Mouse (Mus musculus): Measurements from ENCODE around the gene Sptbn4.

Gene Sptbn4

DNA sequence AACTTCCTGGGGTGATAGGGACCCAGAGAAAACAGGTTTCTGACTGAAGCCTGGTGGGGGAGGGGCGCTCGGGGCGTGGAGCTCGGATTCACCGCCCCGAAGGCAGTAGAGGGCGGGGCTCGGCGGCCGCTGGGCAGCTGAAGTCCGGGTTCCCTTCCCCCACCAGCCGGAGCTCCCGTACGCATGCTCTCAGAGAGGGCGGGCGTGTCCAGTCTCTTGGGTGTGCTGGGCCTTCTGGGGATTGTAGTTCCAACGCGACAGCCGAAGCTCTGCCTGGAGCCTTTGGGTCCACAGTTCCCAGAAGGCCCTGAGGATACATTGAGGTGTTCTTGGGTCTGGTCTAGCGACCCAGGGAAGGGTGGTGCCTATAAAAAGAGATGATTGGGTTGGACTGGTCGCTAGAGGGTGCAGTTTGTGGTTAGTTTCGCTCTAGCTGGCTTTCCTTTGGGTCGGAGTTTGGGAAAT lies 27.0 kb upstream of the Sptbn4 start:
- DNase-seq (ENCODE audit: low read depth, low spot score) = peak; percentile 99

- no peak for DNase-seq (ENCODE audit: low read depth, low spot score)
Measured at GRCm38 (mm10) chr7:27473835-27474489, 26.5 kb upstream of the Sptbn4 start.

DNA sequence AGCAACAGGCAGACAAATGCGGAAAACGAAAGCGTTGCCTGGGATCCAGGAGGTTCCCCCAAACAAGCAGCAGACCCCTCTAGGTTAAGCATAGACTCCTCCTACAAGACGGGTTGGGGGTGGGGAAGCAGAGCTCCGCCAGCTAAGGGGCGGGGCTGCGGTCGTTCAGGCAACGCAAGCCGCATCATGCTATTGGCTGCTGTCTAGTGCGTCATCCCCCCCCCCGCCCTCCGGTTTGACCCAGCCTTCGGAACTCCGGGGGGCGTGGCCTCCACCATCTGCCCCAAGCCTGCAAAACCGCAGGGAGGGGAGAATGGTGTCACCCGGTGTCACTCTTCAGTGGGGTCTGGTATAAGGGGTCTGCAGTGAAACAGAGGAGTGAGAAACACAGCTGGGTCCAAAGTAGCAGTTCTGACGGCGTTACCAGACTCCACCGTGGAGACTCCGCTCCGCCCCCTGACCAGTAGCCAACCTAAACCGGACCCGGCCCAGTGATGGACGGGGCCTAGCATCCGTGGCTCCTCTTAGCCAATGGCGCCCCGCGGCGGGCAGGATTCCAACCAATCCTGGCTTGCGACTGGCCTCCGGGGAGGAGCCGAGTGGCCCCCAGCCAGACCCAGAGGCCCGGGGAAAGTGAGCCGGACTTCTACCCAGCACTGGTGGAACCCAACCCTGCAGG lies 25.8 kb upstream of the Sptbn4 start, which contains the start of gene Sertad3:
Gene Sertad3 (plus strand): TSS at position 613 of the 679 bp plus-strand sequence.
- peak; percentile 99 for DNase-seq (ENCODE audit: low read depth, low spot score)

DNA sequence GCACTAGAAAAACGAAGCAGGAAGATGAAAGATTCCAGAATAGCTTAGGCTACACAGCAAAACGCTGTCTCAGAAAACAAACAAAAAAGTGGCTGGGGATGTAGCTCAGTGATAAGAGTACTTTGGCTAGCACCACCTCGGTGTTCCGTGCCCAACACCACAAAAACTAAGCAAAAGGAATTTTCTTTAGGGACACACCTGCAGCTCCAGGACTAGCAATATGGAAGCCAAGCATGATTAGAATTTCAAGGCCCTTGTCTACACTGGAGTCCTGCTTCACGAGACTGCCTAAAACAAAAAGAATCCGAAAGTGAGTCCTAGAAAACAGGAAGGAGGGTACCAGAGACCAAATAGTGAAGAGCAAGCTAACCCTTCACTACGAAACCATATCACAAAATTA lies 25.1 kb upstream of the Sptbn4 start:
- no peak for DNase-seq (ENCODE audit: low read depth, low spot score)

DNA sequence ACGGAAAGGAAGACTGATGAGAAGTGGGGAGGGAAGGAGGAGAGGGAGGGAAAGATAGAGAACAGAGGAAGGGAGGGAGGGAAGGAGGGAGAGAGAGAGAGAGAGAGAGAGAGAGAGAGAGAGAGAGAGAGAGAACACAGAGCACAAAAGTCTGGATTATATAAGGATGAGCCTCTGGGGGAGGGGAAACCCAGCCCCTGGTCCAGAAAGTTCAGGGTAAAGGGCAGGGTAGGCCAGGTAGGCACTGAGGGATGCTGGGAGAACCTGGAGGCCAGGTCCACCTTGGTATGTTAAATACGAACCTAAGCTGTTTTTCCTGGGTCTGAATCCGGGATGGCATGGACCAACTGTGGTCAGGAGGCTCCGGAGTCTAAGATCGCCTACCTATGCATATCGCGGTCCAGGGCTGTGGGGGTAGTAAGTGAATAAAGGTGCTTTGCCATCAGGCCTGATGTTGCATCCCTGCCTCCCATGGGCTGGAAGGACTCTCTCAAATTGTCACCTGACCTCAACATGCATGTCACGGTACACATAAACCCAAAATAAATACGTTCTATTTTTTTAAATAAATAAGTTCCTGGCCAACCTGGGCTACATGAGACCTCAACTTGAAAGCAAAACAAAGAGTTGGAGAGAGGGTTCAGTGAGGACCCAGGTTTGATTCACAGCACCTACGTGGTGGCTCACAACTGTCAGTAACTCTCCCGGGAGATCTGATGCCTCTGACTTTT lies 24.1 kb upstream of the Sptbn4 start:
- DNase-seq (ENCODE audit: low read depth, low spot score) = no peak

- no peak for DNase-seq (ENCODE audit: low read depth, low spot score)
Measured at GRCm38 (mm10) chr7:27467648-27468047, 20.2 kb upstream of the Sptbn4 start.

- no peak for DNase-seq (ENCODE audit: low read depth, low spot score)
Measured at GRCm38 (mm10) chr7:27460477-27460876, 13.0 kb upstream of the Sptbn4 start.

DNA sequence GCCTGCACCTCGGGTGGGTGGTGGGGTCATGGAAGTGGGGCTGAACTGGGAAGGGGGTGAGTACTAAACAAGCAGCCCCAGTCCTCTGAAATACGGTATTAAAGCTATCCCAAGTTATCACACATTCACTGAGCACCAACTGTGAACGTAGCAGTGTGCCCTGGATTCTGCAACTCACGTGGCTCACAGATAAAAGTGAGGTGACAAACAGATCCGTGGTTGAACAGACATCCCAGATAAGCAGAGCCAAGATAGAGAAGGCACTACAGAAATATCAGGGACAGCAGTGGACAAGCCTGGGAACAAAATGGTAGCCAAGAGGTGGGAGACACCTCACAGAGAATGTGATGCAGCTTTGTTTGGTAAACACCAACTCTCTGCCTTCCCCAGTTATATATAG lies 12.2 kb upstream of the Sptbn4 start:
- no peak for DNase-seq (ENCODE audit: low read depth, low spot score)

DNA sequence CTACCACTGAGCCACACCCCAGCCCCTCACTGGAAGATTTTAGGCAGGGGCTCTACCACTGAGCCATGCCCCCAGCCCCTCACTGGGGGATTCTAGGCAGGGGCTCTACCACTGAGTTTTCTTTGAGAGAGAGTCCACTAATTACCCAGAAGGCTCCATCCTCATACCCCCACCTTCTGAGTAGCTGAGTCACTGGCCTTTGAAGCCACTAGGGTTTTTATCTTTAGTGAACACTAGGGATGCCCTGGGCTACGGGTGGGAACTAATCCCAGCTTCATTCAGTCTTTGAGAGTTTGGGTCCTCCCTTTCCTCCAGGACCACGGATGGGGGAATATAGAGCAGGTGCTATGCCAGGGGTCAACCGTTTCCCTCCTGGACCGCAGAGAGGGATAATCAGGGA lies 11.1 kb upstream of the Sptbn4 start:
- no peak for DNase-seq (ENCODE audit: low read depth, low spot score)

DNA sequence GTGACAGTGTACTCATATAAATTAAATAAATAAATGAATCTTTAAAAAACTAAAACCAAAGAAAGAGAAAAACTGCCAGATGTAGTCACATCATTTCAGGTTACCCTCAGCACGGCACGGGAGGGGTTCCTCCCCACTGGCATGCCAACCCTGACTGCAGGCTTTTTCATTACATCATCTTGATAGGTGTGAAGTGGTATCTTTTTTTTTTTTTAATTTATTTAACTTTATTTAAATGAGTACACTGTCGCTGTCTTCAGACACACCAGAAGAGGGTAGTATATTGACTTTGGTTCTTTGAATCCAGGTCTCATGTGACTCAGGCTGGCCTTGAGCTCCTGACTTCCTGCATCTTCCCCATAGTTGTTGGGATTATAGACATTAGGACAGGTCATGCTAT lies 7.8 kb upstream of the Sptbn4 start:
- DNase-seq (ENCODE audit: low read depth, low spot score) = no peak

DNA sequence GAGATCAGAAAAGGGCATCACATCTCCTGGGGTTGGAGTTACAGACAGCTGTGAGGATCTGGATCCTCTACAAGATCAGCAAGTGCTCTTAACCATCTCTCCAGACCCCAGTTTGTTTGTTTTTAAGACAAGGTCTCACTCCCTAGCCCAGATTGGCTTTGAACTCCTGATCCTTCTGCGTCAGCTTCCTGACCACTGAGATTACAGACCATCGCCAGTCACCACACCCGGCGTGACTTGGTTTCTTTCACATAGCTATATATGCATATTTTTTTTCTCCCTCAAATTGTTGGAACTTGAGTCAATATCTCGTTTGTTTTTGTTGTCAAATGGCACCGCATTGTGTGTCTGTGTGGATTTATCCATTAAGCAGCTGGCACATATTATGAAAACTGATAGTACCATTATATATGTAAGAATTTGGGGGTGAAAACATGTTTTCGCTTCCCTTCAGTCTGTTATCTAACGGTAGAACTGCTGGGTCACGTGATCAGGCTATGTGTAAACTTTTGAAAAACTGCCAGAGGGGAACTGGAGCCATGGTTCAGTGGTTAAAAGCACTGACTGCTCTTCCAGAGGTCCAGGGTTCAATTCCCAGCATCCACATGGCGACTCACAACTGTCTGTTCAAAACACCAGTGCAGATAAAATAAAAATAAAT lies 7.1 kb upstream of the Sptbn4 start:
- no peak for DNase-seq (ENCODE audit: low read depth, low spot score)

GRCm38 (mm10) chr7:27452206-27452770 lies 4.8 kb upstream of the Sptbn4 start:
- DNase-seq (ENCODE audit: low read depth, low spot score) = no peak

DNA sequence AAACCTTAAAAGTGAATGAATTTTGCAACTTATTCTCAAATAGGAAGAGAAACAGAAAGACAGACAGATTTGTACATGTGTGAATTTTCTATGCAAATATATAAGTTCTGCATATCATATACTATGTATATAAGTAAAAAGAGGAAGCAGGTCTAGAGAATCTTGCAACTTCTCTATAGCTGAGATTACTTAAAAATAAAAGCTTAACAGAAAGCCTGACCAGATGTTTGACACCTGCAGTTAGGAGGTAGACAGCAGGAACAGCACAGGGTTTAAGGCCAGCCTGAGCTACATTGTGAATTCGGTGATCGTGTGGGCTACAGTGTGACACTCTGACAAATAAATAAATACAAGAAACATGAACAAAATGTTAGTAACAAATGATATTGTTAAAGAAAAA lies 3.9 kb upstream of the Sptbn4 start:
- DNase-seq (ENCODE audit: low read depth, low spot score) = no peak

DNA sequence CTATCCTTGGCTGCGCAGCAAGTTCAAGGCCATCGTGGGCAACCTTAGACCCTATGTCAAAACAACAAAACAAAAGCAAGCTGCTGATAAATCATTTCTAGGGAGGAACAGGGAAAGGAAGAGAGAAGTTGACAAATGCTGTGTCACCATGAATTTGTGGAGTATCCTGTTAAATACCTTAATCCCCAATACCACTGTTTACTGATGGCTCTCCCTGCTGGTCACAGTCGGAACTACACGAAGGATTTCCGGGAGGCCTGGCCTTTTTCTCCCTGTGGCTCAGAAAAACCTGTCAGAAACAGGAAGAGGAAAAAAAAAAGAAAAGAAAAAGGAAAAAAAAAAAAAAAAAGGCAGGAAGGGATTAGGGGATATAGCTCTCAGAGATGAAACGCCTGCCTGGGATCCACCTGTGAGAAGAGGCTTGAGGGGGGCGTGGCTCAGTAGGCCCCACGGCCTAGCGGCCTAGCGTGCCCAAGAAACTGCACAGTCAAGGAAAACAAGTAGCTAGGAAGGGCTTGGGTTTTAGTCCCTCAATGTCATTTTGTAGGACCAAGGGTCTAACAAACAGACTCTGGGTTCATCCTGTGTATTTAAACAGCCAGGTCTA lies 1.9 kb upstream of the Sptbn4 start:
- DNase-seq (ENCODE audit: low read depth, low spot score) = no peak

GRCm38 (mm10) chr7:27448421-27449206 lies 1.1 kb upstream of the Sptbn4 start:
- no peak for DNase-seq (ENCODE audit: low read depth, low spot score)

DNA sequence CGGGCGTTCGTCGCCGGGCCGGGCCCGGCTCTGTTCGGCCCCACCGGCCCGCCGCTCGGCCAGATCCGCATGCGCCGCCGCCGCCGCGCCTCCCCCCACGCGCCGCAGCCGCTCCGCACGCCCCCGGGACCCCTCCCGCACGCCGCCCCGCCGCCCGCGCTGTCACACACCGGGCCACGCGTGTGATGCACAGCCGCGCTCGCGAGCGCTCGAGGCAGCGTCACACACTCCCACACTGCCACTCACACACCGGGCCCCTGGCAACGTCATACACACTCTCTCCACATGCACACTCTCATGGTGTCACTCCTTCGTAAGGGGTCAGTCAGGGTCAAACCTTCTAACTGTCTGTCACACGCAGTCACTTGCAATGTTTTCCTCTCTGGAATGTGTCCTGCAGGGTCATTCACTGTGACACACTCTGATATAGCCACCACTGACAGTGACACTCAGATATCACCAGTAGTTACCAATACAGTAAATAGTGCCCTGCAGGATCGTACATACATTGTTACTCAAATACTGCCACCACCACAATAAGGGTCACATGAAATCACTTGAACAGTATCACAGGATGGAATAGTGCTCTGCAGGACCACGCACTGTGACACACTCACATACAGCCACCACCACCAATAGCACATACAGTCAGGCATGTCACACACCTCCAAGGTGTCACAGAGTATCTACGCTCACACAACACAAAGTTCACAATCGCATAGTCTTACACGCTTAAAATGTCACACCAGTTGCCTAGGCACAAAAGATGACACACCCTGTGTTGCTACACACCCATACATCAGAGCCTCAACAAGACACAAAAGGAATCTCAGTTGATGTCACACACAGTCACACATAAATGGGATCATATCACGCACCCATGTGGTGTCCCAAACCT lies 716 bp downstream of the Sptbn4 start:
- DNase-seq (ENCODE audit: low read depth, low spot score) = no peak

- DNase-seq (ENCODE audit: low read depth, low spot score) = no peak
Measured at GRCm38 (mm10) chr7:27446051-27446450, 1.4 kb downstream of the Sptbn4 start.

GRCm38 (mm10) chr7:27440014-27440413 lies 7.5 kb downstream of the Sptbn4 start:
- no peak for DNase-seq (ENCODE audit: low read depth, low spot score)

- DNase-seq (ENCODE audit: low read depth, low spot score) = no peak
Measured at GRCm38 (mm10) chr7:27437544-27437943, 9.9 kb downstream of the Sptbn4 start.

GRCm38 (mm10) chr7:27433794-27434193 lies 13.7 kb downstream of the Sptbn4 start:
- DNase-seq (ENCODE audit: low read depth, low spot score) = no peak

Data from skeletal muscle tissue, adult 2 months (tissue).